Mouse (Mus musculus) MEL (cell line): ENCODE results near the gene Myh1. TPM values are rescaled to one million over a fixed set of nuclear protein-coding genes. Genes with fewer than 3 reads are reported as not detected.

ENCODE experiments used
- DNase-seq: peaks from one replicate; pipeline ENCODE4 v3.0.0; 2011; ENCODE audit warnings: low read depth, low spot score
- H3K27ac ChIP-seq: 2 replicates; pipeline ENCODE4 v1.5.1; 2012; ENCODE audit warnings: low read depth, mild to moderate bottlenecking, control low read depth, low read length, moderate library complexity; ENCODE audit not compliant: control insufficient read depth
- H3K27me3 ChIP-seq, 2 experiments: fragments of 150-350 bp in 1 of 2; sonication (generic) in 1 of 2; 2 replicates each; pipeline ENCODE4 v1.6.1; 2012; ENCODE audit warnings: low read length in 2 of 2, mild to moderate bottlenecking in 2 of 2, improper control_type of control experiment in 1 of 2, moderate library complexity in 1 of 2; ENCODE audit not compliant: insufficient read depth in 2 of 2, control insufficient read depth in 1 of 2
- H3K36me3 ChIP-seq, 2 experiments: 2 replicates each; pipeline ENCODE4 v1.6.1; 2012 to 2014; ENCODE audit warnings: low read length in 2 of 2, improper control_type of control experiment in 1 of 2, inconsistent platforms in 1 of 2, mild to moderate bottlenecking in 1 of 2; ENCODE audit not compliant: insufficient read depth in 2 of 2, control insufficient read depth in 1 of 2
- H3K4me1 ChIP-seq, 2 experiments: fragments of 150-350 bp in 1 of 2; sonication (generic) in 1 of 2; 2 replicates each; pipeline ENCODE4 v1.6.1; 2012; ENCODE audit warnings: low read length in 2 of 2, improper control_type of control experiment in 1 of 2, mild to moderate bottlenecking in 1 of 2; ENCODE audit not compliant: insufficient read depth in 2 of 2, control insufficient read depth in 1 of 2
- H3K4me3 ChIP-seq, 2 experiments: fragments of 150-350 bp in 1 of 2; sonication (generic) in 1 of 2; 2 replicates each; pipeline ENCODE4 v1.5.1; 2012; ENCODE audit warnings: low read depth in 2 of 2, low read length in 2 of 2, mild to moderate bottlenecking in 2 of 2, moderate library complexity in 2 of 2, control low read depth in 1 of 2, improper control_type of control experiment in 1 of 2; ENCODE audit not compliant: control insufficient read depth in 1 of 2, insufficient read depth in 1 of 2
- H3K79me2 ChIP-seq: 2 replicates; pipeline ENCODE4 v1.6.1; 2012; ENCODE audit warnings: mild to moderate bottlenecking, low read length, moderate library complexity; ENCODE audit not compliant: control insufficient read depth, poor library complexity, insufficient read depth
- H3K9ac ChIP-seq: 2 replicates; pipeline ENCODE4 v1.6.1; 2012; ENCODE audit warnings: low read depth, mild to moderate bottlenecking, control low read depth, low read length, moderate library complexity; ENCODE audit not compliant: control insufficient read depth, poor library complexity, severe bottlenecking
- H3K9me3 ChIP-seq: fragments of 150-350 bp; sonication (generic); replicated peaks from 2 replicates; pipeline ENCODE4 v1.6.1; 2012; ENCODE audit warnings: mild to moderate bottlenecking, low read length, improper control_type of control experiment, moderate library complexity; ENCODE audit not compliant: insufficient read depth
- BHLHE40 ChIP-seq: IDR thresholded peaks from 2 replicates; pipeline ENCODE4 v1.6.1; 2012; ENCODE audit warnings: low read depth, mild to moderate bottlenecking, inconsistent platforms, low read length, improper control_type of control experiment, borderline replicate concordance
- CHD2 ChIP-seq: IDR thresholded peaks from 2 replicates; pipeline ENCODE4 v1.6.1; 2011; ENCODE audit warnings: low read length, improper control_type of control experiment
- ELF1 ChIP-seq: IDR thresholded peaks from 2 replicates; pipeline ENCODE4 v1.6.1; 2014; ENCODE audit warnings: low read depth, mild to moderate bottlenecking, inconsistent platforms, low read length, improper control_type of control experiment, moderate library complexity
- EP300 ChIP-seq, 2 experiments: IDR thresholded peaks; 2 replicates each; pipeline ENCODE4 v1.6.1; 2011; ENCODE audit warnings: improper control_type of control experiment in 2 of 2, low read length in 2 of 2, low read depth in 1 of 2, mild to moderate bottlenecking in 1 of 2
- ETS1 ChIP-seq: IDR thresholded peaks from 2 replicates; pipeline ENCODE4 v1.6.1; 2012; ENCODE audit warnings: low read depth, mild to moderate bottlenecking, inconsistent platforms, low read length, improper control_type of control experiment, moderate library complexity
- HCFC1 ChIP-seq: IDR thresholded peaks from 2 replicates; pipeline ENCODE4 v1.6.1; 2012; ENCODE audit warnings: low read depth, mild to moderate bottlenecking, inconsistent platforms, low read length, improper control_type of control experiment, moderate library complexity
- KAT2A ChIP-seq: conservative IDR thresholded peaks from 2 replicates; pipeline ENCODE4 v1.6.1; 2012; ENCODE audit warnings: low read depth, low read length, improper control_type of control experiment, inconsistent platforms
- MAX ChIP-seq: IDR thresholded peaks from 2 replicates; pipeline ENCODE4 v1.6.1; 2011; ENCODE audit warnings: low read length, improper control_type of control experiment
- MAZ ChIP-seq: IDR thresholded peaks from 2 replicates; pipeline ENCODE4 v1.6.1; 2012; ENCODE audit warnings: low read depth, mild to moderate bottlenecking, inconsistent platforms, low read length, improper control_type of control experiment
- MYB ChIP-seq: IDR thresholded peaks from 2 replicates; pipeline ENCODE4 v1.6.1; 2011; ENCODE audit warnings: mild to moderate bottlenecking, low read depth, low read length, improper control_type of control experiment
- NRF1 ChIP-seq: IDR thresholded peaks from 2 replicates; pipeline ENCODE4 v1.6.1; 2014; ENCODE audit warnings: low read depth, mild to moderate bottlenecking, inconsistent platforms, low read length, improper control_type of control experiment, moderate library complexity; ENCODE audit not compliant: poor library complexity, insufficient read depth, severe bottlenecking
- POLR2A ChIP-seq, 2 experiments: IDR thresholded peaks; 2 replicates each; pipeline ENCODE4 v1.6.1; 2011 to 2012; ENCODE audit warnings: low read length in 2 of 2, mild to moderate bottlenecking in 2 of 2, control low read depth in 1 of 2, improper control_type of control experiment in 1 of 2, low read depth in 1 of 2, moderate library complexity in 1 of 2; ENCODE audit not compliant: control insufficient read depth in 1 of 2, insufficient read depth in 1 of 2, poor library complexity in 1 of 2
- POLR2AphosphoS2 ChIP-seq: IDR thresholded peaks from 2 replicates; pipeline ENCODE4 v1.6.1; 2011; ENCODE audit warnings: low read length, improper control_type of control experiment
- POLR2AphosphoS5 ChIP-seq: IDR thresholded peaks from 2 replicates; pipeline ENCODE4 v1.6.1; 2012; ENCODE audit warnings: low read depth, borderline replicate concordance, mild to moderate bottlenecking, inconsistent platforms, low read length, moderate library complexity, mixed read lengths
- RAD21 ChIP-seq: IDR thresholded peaks from 2 replicates; pipeline ENCODE4 v1.6.1; 2011; ENCODE audit warnings: mild to moderate bottlenecking, low read depth, low read length, improper control_type of control experiment
- SIN3A ChIP-seq: IDR thresholded peaks from 2 replicates; pipeline ENCODE4 v1.6.1; 2012; ENCODE audit warnings: low read length, improper control_type of control experiment, inconsistent platforms
- TBP ChIP-seq: IDR thresholded peaks from 2 replicates; pipeline ENCODE4 v1.8.0; 2011; ENCODE audit warnings: low read depth, low read length, improper control_type of control experiment
- UBTF ChIP-seq: IDR thresholded peaks from 2 replicates; pipeline ENCODE4 v1.6.1; 2012; ENCODE audit warnings: low read depth, mild to moderate bottlenecking, inconsistent platforms, low read length, improper control_type of control experiment, moderate library complexity, borderline replicate concordance; ENCODE audit not compliant: insufficient read depth
- ZNF384 ChIP-seq: IDR thresholded peaks from 2 replicates; pipeline ENCODE4 v1.6.1; 2012; ENCODE audit warnings: low read depth, mild to moderate bottlenecking, inconsistent platforms, low read length, improper control_type of control experiment
- polyA plus RNA-seq, 2 experiments: library from polyadenylated mRNA; stranded (reverse) in 1 of 2; unstranded in 1 of 2; fragments of >175 nt in 1 of 2; fragments of >200 nt in 1 of 2; gene quantifications; 2 replicates each; pipeline versions ENCODE4 v1.2.1 to v1.2.4; 2012; ENCODE audit warnings: low replicate concordance in 2 of 2, low read depth in 1 of 2; ENCODE audit not compliant: insufficient read length in 2 of 2, insufficient read depth in 1 of 2, missing spikeins in 1 of 2
- total RNA-seq: library from RNA; depleted of rRNA; stranded (reverse); fragments of 300-350 nt; gene quantifications from 2 replicates; pipeline ENCODE4 v1.2.3, GENCODE M21; 2012

Gene Myh1
- total and polyA plus RNA-seq, 3 experiments, result not detected

DNA sequence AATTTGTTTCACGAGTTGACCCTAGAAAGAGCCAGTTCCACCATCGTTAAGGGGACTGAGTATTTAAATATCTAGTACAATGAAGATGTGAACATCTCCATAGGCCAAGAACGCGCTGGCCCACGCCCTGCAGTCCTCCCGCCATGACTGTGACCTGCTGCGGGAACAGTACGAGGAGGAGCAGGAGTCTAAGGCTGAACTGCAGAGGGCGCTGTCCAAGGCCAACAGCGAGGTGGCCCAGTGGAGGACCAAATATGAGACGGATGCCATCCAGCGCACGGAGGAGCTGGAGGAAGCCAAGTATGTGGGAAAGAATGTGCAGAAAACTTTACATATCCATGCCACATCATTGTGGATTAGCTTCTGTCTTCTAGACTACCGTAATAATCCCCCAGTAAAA, 8.4 kb upstream of the Myh1 start:
- TF ChIP-seq HCFC1 (no peak), MAZ (no peak), RAD21 (no peak), SIN3A (no peak), NRF1 (no peak), ELF1 (no peak), UBTF (no peak), EP300 (IDR thresholded peaks at IDR 0.05; ENCODE audit: low read depth in 1 of 2, low read length in 2 of 2) (no peak), CHD2 (no peak), ETS1 (no peak), KAT2A (no peak), TBP (no peak), POLR2AphosphoS2 (no peak), POLR2A (IDR thresholded peaks at IDR 0.05; ENCODE audit: control insufficient read depth in 1 of 2, insufficient read depth in 1 of 2, low read depth in 1 of 2, low read length in 2 of 2, poor library complexity in 1 of 2) (no peak), POLR2AphosphoS5 (no peak)
- no peaks in the 10 kb centered on the region; a peak in 1 of 4 replicates for H3K27me3 ChIP-seq
- H3K36me3 ChIP-seq, result no peaks in the 10 kb centered on the region
- no peak overlapping the region for H3K9ac ChIP-seq
- no peaks in the 10 kb centered on the region for H3K79me2 ChIP-seq
- H3K27ac ChIP-seq, result no peak overlapping the region
- H3K4me3 ChIP-seq, result no peak overlapping the region
- no peaks in the 10 kb centered on the region for H3K9me3 ChIP-seq
- no peaks in the 10 kb centered on the region for H3K4me1 ChIP-seq
- no peak for DNase-seq

DNA sequence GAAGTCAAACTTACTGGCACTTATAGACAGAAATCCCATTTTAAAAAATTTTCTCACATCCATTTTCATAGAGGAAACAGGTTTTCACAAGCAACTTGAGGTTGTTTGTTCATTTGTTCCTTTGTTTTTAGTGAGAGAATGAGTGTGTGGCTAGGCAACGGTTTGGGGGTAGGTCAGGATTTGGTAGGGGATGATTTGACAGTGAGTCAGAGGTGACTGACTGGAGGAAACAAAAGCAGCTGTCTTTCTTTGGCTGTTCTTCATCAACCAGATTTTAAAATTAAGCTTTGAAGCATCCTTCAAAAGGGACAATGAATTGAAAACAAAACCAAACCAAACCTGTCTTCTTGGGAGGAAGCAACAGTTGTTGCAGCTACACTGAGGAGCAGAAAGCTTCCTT, 531 bp upstream of the Myh1 start:
- no peaks in the 10 kb centered on the region for H3K4me1 ChIP-seq
- no peak for DNase-seq
- no peaks in the 10 kb centered on the region; a peak in 1 of 4 replicates for H3K27me3 ChIP-seq
- H3K9ac ChIP-seq, result no peak overlapping the region
- no peaks in the 10 kb centered on the region for H3K79me2 ChIP-seq
- no peak overlapping the region for H3K27ac ChIP-seq
- no peaks in the 10 kb centered on the region for H3K36me3 ChIP-seq
- TF ChIP-seq MAX, result no peak
- no peak for TF ChIP-seq KAT2A
- TF ChIP-seq BHLHE40, result no peak
- TF ChIP-seq MYB, result no peak
- TF ChIP-seq ZNF384, result no peak
- TF ChIP-seq, all 39 proteins: peak for 0
- H3K9me3 ChIP-seq, result no peaks in the 10 kb centered on the region
- H3K4me3 ChIP-seq, result no peak overlapping the region
